Mouse (Mus musculus): ENCODE results near the gene Tusc2.
"Not testable (repeated sequence)": the region's sequence is repeated elsewhere in the genome, so short reads cannot be mapped to it uniquely, and the experiment has no call there.

Tusc2 gene

DNA sequence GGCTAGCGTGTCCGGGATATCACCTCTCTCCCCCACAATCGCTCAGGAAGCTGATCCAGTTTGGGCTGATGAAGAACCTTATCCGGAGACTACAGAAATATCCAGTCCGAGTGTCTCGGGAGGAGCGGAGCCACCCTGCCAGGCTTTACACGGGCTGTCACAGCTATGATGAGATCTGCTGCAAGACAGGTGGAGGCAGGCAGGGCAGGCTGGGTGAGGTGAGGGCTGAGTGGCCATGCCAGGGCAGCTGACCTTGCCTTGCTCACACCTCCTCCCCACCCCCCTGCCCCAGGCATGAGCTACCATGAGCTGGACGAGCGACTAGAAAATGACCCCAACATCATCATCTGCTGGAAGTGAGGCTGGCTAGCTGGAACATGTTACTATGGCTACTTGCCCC, 17.9 kb upstream of the Tusc2 start:
- no peak for DNase-seq (ENCODE audit: low spot score)

DNA sequence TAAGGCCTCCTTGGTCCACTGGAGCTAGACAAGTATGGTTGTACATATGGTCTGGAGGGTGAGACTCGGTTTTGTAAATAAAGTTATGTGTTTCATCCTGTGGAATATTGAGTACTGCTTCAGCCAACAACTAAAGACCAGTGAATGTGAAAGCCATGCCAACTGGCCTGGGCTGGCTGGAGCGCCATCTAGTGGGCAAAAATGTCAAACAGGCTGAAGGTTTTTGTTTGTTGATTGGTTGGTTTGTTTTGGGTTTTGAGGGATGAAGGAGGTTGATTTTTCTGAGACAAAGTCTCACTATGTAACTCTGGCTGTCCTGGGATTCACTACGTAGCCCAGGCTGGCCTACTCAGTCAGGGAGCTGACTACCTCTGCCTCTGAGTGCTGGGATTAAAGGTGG, 17.5 kb upstream of the Tusc2 start:
- DNase-seq (ENCODE audit: low spot score): peak; percentile 79

DNA sequence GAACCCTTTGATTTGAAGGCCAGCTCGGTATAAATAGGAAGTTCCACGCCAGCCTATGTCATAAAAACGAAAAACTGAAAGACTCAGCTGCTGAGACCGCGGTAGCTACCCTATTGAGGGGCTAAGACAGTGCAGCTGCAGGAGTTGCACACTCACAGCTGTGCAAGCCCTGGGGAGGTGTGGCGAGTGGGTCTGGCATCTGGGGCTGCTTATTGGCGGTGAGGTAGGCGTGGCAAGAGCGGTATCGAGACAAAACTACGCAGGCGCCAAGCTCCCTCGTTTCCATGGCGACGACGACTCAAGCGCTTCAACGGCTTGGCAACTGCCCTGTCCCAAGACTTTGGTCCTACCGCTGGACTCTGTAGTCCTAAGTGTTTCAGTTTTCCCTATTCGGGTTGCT, 16.0 kb upstream of the Tusc2 start, which contains the start of gene Zmynd10:
Gene Zmynd10, plus strand, starts transcription at position 273 of the 400 bp plus-strand sequence.
- DNase-seq (ENCODE audit: low spot score): peak; percentile 99

DNA sequence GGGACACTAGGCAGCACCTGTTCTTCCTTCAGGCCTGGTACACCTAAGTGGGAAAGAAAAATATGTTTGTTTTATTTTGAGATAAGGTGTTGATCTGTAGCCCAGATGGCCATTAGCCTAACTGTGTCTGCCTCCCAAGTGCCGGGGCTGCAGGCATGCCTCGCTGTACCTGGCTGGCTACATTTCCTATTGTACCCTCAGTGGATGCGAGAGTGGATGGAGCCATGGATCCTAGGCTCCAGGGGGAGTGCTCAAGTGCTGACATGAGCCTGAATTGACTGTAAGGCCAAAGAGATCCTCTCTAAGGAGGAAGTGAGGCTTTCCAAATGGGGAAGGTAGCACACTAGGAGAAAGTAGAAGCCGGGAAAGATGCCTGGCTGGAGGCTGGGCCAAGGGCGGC, 15.1 kb upstream of the Tusc2 start:
- DNase-seq (ENCODE audit: low spot score): no peak

DNA sequence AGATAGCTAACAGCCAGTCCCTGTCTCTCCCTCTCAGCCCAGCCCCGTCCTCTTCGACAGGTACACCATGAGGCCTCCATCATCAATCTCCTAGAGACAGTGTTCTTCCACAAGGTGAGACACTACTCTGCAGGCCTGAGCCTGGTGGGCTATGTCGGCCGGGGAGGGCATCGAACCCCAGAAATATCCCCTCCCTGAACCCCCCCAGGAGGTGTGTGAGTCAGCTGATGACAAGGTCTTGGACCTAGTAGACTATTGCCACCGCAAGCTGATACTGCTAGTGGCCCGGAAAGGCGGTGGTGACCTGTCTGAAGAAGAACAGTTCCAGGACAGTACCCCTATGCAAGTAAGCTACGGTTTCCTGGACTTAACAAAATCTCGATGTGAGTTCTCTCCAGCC, 14.2 kb upstream of the Tusc2 start:
- DNase-seq (ENCODE audit: low spot score): no peak

DNA sequence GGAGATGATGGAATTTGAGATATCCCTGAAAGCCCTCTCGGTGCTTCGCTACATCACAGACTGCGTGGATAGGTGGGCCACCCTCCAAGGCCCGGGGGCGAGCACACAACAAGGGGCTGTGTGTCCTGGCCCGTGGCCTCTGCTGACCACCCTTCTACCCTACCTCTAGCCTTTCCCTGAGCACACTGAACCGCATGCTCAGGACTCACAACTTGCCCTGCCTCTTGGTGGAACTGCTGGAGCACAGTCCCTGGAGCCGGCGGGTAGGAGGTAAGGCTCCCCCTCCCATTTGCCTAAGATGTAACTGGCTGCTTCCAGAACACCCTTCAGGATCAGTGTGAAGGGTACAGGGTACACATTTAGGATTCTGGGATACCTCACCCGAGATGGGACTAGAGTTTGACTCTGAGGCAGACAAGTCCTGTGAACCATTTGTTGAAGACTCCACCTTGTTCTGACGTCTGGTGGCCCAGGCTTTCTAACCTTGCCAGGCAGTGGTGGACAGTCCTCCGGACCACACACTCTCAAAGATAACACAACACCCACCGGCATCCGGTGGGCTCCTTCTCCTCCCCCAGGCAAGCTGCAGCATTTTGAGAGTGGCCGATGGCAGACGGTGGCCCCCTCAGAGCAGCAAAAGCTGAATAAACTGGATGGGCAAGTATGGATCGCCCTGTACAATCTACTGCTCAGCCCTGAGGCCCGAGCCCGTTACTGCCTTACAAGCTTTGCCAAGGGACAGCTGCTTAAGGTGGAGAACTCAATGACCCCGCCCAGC, 13.6 kb upstream of the Tusc2 start:
- DNase-seq (ENCODE audit: low spot score): no peak

DNA sequence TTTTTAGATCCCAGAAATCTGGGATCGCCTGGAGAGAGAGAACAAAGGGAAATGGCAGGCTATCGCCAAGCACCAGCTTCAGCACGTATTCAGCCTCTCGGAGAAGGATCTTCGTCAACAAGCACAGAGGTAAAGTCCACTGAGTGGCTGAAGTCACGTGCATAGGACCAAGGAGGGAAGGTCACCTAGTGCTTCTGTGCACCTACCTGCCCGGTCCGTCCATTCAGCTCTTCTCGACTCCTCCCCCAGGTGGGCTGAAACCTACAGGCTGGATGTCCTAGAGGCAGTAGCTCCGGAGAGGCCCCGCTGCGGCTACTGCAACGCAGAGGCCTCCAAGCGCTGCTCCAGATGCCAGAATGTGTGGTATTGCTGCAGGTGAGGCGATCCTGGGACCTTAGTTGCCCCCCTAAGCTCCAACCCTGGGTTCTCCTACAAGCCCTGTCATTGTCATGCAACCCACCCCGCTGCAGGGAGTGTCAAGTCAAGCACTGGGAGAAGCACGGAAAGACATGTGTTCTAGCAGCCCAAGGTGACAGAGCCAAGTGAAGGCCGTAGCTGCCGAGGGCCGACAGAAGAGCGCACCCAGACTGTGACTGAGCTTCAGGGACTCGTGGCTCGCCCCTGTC, 12.5 kb upstream of the Tusc2 start:
- DNase-seq (ENCODE audit: low spot score): peak; percentile 54

DNA sequence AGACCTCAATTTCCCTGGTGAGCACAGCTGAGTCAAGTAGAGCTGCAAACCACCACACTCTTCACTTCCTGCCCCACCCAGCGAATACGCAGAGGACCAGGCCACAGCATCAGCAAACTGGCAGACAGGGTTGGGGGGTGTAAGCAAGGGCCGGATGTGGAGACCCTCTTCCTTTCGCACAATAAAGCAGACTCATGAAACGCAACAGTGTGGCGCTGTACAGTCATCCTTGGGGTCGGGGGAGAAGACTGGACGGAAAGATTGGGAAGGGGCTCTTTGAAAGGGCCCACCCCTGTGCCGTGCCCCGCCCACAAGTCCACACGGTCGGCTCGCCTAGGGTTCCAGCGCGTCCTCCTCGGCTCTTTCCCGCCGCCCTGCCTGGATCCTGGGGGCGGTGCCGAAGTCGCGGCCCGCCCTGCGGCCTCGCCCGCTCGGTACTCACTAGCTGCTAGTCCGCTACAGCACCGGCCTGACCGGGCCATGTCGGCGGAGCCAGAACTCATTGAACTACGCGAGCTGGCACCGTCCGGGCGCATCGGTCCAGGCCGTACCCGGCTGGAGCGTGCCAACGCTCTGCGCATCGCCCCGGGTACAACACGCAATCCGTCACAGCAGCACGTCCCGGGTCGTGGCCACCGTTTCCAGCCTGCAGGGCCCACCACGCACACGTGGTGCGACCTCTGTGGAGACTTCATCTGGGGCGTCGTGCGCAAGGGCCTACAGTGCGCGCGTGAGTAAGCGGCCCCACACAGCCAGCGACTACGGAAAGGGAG, 11.8 kb upstream of the Tusc2 start, which contains the start of gene Rassf1:
Gene Rassf1, plus strand, starts transcription at position 439 of the 773 bp plus-strand sequence.
- DNase-seq (ENCODE audit: low spot score): peak; percentile 81

DNA sequence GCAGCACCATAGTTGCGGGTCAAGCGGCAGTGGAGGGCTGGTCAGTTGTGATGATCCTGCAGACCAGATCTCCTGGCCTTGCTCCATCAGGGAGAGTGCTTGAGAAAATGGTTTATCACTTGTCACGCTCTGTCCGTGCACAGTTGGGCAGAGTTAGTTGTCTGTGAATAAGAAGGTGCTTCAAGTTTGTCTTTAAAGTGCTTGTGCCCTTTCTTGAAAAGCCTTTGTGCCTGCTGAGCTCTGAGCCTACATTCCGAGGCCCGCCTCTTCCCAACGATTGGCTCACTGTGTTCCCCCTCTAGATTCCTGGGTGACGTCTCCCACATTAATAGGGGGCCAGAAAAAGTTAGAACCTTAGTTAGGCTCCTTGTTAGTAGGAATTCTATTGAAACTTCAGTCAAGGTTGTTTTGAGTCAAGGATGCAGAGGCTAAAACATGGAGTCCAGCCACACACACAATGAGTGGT, 11.1 kb upstream of the Tusc2 start:
- DNase-seq (ENCODE audit: low spot score): peak; percentile 43

DNA sequence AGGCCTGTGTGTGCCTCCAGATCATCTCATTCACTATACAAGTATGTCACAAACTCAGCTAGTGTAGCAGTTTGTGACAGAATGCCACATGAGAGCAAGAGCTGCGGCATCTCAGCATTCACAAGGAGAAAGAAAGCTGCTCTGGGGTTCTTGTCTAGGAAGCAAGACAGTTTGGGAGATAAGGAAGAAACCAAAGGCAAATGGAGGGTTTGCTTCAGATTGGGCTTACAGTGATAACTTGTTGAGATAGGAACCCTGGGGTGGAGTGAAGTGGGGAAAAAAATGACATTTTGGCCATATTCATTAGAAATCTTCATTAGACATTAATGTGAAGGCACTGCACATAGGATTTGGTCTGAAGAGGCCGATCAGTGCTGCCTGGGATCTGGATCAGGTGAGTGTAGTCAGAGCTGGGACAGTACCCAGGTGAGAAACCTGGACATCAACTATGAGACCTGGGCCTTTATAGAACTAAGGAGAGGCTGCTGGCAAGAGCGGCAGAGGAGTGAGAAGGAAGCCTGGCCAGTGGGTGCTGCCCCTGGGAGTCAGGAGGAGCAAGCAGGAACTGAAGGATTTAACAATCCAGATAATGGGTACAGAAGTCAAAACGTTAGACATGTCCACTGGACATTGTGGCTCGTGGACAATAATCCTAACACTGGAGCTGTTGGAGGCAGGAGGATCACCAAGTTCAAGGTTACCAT, 10.2 kb upstream of the Tusc2 start:
- DNase-seq (ENCODE audit: low spot score): no peak

DNA sequence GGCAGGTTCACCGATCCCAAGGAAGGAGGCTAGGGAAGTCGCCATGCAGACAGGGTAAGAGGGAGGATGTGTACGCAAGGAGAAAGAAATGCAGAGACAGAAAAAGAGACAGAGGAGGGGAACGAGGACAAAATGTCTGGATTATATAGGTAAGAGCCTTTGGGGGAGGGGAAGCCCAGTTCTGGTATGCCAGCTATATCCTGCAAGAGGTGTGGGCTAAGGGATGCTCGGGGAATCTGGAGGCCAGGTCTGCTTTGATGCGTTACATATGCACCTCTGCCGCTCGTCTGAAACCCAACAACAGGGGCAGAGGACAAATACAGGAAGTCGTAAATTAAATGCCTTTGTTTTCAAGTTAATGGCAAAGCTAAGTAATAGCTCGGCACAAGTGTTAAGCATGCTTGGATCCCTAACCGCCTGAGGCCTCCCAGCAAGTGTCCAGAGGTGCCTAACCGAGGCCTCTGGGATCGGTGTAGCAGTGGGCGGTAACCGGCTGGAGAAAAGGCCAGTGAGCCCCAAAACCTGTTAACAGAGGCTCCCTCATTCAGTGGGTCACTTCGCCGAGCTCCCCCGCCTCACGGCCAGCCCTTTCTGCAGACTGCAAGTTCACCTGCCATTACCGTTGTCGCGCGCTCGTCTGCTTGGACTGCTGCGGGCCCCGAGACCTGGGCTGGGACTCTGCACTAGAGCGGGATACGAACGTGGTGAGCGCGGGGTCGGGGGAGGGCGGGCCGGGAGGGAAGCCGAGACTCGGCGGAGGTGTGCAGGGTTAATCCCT, 9.3 kb upstream of the Tusc2 start:
- DNase-seq (ENCODE audit: low spot score): no peak

DNA sequence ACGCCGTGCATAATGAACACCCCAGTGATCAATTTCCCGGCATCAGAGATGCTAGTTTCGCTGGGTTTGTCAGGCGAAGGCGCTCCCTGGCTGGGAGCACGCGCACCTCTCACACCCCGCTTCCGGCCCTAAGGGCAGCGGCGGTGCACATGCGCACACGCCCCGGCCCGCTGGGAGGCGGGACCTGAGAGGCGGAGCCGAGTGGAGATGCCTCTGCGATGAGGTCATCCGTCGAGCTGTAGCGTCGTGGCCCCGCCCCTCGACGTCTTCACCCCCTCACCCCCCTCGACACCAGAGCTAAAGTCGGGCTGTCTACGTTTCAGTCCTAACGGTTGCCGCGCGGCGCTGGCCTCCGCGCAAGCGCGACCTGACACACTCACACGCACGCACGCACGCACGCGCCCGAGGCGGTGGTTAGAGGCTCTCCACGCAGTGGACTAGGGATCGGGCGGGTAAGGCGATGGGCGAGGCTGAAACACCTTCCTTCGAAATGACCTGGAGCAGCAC, 8.7 kb upstream of the Tusc2 start:
- peak; percentile 99 for DNase-seq (ENCODE audit: low spot score)

DNA sequence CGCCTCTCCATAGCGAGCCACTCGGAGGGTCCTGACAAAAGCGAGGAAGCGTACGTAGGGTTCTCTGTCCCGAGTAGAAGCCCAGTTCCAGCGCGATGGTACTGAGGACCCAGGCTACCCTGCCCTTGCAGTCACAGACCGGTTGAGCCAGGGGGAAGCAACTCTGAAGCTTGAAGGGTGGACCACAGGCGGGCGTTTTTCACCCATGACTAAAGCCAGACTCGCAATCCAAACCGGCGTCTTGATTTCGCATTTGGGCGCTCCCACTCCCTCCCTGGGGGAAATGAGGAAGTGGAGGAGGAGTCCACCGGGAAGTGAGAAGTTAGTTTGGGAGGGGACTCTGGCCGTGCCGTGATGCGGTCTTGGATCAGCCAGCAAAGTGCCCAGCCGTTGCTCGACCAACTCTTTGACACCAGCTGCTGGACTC, 8.0 kb upstream of the Tusc2 start:
- peak; percentile 68 for DNase-seq (ENCODE audit: low spot score)

DNA sequence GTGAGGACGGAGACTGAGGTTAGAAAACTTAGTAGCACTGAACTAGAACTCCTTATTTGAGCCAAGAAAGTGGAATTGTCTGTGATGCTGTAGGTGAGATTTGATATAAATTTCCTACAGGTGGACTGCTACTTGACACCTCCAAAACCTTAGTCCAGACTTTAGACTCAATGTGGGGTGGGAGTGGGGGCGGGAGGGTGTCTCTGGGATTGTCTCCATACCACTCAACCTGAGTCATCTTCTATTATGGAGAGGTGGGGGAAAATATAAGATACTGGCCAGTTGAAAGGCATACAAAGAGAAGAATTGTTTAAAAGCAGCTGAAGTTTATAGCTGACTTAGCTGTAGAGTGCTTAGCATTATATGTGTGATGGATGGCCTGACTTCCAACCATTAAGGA, 7.4 kb upstream of the Tusc2 start:
- no peak for DNase-seq (ENCODE audit: low spot score)

DNA sequence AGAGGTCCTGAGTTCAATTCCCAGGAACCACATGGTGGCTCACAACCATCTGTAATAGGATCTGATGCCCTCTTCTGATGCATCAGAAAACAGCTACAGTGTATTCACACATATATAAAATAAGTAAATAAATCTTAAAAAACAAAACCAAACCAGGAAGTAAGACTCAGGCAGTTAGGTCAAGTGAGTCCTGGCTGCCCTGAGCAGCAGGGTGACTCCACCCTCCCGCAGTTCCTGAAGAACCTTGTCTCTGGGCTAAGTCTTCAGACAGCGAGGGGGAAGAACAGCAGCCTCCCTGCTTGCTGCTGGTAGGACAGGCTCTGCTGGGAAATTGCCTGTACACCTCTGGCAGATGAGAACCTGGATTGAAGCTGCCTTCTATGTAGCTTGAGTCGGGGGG, 6.7 kb upstream of the Tusc2 start:
- no peak for DNase-seq (ENCODE audit: low spot score)

DNA sequence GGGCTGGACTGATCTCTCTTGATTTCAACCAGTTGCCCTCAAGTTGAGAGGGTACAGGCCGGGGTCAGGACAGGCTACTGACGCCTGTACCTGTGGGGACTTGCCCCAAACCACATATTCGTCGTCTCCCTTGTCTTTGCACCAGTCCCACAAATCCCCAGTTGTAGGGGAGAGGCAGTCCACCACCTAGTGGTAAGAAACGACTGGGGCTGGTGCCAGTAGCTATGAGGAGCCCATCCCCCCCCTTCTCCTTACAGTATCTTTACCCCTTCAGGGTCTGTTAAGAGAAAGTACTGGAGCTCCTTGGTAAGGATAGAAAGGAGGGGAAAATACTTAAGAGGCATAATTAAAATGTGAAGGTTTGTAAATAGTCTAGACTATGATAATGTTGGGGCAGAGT, 2.5 kb downstream of the Tusc2 start:
- not testable (repeated sequence) for DNase-seq (ENCODE audit: low spot score)

DNA sequence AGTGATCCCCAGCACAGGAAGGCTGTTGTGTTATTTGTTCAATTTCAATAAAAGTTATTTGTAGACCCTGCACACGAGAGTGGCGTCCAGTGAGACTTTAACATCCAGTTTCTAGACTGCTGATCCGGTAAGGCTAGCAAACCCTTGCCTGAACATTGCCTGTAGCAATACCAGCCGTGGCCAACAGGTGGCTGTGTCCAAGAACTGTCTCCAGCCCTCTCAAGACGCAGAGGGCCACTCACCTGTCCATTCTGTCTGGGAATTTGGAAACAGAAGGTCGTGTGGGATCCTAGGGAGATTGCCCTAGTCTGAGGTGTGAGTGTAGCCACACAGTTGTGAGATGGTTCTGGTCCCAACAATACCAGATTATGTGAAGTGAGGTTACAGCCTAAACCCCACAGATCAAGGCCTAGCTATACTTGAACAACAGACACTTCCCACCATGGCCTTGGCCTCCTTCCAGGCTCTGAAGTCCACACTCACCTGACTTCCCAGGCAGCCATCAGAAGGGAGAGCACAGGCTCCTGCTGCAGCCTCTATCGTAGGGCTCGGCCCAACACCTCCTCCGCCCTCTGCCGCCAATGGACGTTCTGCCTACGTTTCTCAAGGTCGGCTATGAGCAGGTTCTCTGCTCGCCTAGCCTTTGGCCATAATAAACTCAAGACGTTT, 3.1 kb downstream of the Tusc2 start:
- DNase-seq (ENCODE audit: low spot score): peak; percentile 93

DNA sequence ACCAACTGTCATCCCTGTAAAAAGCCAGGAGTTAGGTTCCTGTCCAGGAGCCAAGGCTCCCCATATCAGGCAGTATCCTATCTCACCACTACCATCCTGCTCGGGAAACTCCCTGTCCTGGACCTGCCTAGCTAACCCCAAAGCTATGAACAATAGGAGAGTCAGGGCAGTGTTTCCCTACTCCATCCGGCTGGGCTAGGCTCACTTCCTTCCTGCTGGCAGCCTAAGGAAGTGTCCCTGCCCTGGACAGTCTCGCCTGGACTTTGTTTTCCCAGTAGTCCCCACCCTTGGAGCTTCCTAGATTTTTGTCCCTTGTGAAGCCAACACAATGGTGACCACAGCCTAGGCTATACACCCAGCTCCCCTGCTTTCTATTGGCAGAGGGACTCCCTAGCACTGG, 3.8 kb downstream of the Tusc2 start:
- no peak for DNase-seq (ENCODE audit: low spot score)

DNA sequence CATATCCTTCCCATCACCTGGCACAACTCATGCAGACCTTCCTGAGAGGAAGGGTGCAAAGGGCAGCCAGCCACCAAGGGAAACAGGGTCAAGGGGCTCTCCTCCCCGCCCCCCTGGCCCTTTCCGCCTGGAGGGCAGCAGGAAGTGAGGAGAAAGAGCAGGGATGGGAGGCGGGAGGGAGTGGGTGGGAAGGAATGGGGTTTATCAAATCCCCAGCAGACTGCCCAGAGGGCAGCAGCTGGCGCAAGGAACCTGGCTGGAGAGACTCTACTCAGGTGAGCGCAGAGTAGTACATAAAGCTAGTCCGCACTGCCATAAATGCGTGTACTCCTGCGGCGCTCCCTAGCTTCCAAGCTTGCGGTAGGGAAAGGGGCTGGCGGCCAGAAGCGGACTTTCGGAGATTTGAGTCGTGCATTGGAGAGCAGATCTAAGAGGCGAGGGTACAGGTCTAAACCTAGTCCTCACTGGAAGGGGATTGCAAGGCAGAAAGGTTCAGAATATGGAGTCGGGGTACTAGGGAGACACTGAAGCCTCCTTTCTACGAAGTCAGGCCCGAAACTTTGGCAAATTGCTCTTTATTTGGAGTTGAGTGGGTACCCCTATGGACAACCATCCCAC, 4.8 kb downstream of the Tusc2 start, which contains the start of gene Hyal2:
Gene Hyal2, plus strand, starts transcription at position 244 of the 618 bp plus-strand sequence.
- DNase-seq (ENCODE audit: low spot score): no peak
